Mouse (Mus musculus) left cerebral cortex, adult 8-10 months (tissue): ENCODE measurements around the gene Dlx3. TPM values are rescaled to one million over a fixed set of nuclear protein-coding genes. Genes with fewer than 3 reads are reported as not detected.

Source experiments
- DNase-seq, 2 experiments: peaks; one replicate each; pipeline ENCODE4 v3.0.0; 2022; ENCODE audit warnings: low spot score in 2 of 2
- total RNA-seq, 4 experiments: library from RNA; stranded (reverse); gene quantifications; 2 replicates each; pipeline ENCODE4 v1.2.4; 2022

Gene Dlx3
- total RNA-seq, 4 experiments from 2014 or later = 0.14 TPM; not detected in 3

DNA sequence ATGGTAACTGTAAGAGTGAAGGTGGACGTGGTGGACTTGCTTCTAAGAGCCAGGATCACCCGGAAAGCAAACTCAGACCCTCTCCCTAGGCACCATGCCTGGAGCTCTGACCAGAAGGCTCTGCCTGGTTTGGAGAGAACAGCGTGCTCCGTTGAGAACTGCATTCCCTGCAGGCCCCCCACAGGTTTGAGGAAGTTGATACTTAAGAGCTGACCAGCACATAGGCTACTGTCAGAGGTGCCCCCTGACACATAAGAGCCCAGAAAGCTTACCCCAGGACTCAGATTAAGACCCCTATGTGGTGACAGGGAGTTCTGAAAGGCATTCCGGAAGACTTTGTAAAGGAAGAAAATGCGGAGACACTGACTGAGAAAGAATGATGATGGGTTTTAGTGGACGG lies 31.6 kb upstream of the Dlx3 start:
- no peak for DNase-seq

DNA sequence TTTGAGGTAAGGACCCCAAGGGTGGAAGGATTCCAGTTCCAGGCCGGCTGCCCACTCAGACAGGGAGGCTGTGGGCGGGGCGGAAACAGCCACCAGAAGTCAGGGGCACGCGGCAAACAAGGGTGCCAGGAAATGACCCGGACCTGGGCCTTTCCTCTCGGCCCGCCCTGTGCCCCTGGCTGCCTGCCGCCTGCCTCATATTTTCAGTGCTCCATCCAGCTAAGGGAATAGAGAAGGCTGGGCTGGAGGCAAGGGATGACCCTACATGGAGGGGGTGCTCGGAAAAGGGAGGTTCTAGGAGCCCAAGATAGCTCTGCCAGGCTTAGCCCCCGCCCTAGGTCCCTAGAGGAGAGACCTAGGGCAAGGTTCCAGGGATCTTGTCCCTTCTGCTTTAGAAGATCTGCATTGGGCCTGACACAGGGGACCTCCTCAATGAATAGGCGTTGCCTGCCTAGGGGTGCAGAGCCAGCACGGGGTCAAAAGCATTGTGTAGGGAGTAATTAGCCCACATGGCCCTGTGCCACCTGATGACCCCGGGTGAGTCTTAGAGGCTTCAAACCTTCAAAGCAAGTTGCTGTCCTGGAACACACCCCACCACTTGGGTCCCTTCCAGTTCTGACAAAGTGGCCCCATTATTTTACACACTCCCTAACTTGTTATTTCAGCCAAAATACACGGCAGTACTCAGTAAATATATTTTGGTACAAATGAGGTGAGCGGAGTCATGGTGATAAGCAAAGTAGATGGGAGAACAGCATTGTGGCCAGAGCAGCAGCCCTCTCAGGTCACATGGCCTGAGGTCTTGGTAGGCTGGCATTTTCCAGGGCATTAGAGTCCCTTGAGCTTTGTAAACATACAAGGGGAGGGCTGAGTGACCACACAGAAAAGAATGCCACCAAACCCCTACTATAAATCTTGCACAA lies 30.8 kb upstream of the Dlx3 start:
- DNase-seq = no peak

DNA sequence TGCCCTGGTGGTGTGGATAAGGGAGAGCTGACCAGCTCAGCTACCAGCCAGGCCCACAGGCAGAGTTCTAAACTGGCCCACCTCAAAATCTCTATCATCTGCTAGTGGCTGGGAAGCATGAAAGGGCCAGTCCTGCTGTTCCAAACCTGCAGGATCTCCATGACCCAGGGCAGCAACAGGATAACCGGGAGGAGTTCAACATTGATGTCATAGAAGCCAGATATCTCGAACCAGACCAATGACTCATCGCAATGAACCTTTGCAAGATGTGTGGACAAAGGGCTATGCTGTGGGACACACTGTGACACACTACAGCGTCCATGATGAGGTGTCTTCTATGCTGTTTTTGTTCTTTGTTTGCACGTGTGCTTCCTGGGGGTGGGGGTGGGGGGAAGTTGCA lies 26.8 kb upstream of the Dlx3 start:
- no peak for DNase-seq

DNA sequence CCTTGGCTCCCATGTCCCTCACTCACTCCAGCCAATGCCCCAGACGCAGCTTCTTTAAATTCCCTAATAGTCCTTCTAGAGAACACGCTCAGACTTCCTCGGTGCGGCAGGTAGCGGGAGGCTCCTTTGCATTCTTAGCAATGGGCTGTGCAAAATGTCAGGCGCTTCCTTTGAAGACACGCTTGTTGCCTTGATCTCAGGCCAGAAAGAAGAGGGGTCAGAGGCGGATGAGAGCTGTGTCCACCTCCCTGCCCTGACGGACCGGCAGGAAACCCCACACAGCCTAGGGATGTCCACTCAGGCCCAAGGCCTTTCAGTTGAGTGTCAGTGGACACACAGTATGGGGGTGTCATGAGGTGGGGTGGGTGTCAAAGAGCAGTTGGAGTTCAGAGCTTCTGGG lies 24.3 kb upstream of the Dlx3 start:
- DNase-seq = no peak

DNA sequence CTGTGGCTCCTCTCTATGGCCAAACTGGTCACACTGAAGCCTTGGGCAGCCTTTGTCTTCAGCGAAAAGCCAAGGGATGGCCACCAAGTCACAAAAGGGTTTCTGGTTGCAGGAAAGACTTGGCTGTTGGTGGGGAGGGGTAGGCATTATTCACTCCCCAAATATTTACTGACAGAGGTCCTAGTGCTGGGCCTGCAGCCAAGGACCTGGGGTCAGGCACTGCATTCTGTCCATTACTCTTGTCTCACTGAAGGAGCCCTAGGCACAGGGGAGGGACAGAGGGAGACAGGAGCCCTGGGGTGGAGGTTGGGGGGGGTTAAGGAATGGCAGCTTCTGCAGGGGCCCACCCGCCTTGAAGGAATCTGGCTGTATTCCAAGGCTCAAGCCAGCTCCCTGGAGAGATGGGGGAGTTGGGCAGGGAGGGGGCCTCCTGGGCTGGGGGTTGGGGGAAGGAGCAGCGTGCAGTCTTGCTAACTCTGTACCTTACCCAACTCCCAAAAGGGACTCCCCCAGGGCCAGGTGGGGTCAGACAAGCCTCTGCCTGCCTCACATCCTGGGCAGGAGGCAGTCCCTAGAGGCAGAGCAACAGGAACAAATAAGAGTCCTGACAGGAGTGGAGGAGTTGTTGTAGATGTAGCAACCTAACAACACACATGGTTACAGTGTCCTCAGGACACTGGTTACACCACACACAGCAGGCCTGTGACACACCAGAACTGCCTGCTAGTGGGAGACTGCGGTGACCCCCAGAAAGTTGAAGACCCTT lies 23.1 kb upstream of the Dlx3 start:
- DNase-seq = no peak

DNA sequence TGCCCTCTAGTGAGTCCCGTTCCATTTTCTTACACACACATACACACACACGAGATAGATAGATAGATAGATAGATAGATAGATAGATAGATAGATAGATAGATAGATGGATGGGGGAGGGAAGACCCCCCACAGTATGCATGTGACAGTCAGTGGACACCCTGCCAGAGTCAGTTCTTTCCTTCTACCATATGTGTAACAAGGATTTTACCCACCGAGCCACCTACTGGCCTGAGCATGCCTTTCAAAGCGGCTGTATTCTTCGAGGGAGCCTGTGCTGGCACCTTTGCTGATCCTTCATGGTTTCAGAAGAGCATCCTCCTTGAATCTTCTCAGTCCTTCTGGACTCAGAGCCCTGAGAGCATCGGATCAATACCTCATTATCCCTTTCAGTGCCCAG lies 22.0 kb upstream of the Dlx3 start:
- no peak for DNase-seq

DNA sequence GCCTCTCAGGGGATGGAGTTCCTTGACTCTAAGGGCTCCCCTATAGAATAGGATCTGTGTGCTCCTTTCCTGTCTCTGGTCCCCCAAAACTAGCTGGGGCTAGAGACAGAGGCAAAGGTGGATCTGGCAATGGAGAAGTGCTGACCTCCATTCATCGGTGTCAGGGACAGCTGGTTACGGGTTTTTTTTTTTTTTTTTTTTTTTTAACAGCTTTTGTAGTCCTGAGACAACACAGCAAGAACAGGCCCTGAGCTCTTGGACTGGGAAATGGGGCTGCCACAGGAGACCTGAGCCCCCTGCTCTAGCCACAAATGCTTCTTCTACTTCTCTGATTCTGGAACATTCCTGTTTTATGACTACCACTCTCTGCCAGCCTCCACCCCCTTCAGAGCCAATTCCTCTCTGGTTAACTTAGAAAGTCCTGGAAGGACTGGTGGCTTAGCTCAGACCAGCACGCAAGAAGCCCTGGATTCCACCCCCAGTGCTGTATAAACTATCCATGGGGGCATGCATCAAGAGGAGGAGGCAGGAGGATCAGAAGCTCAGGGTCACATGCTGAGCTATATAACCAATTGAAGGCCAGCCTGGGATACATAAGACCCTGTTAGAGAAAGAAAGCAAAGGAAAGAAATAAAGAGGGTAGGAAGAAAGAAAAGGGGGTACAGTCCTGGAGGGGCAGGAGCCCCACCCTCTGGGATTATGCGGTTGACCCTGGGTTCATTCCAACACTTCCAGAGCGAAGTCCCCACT lies 21.4 kb upstream of the Dlx3 start:
- DNase-seq = no peak

DNA sequence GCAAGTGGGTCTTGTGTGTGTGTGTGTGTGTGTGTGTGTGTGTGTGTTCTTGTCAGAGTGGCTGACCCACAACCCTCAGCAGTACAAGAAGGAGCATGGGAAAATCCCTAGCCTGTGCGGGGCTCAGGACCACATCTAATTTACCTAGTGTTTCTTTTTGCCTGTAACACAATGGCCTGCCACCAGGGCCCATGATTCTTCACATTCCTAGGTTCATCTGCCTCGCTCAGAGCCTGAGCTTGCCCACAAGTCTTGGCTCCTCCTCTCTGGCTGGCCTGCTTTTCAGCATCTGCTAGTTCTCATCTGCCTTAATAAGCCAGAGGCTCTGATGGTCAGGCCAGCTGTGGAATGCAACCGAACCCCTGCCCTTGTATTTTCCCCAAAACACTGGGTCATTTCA lies 19.5 kb upstream of the Dlx3 start:
- no peak for DNase-seq

DNA sequence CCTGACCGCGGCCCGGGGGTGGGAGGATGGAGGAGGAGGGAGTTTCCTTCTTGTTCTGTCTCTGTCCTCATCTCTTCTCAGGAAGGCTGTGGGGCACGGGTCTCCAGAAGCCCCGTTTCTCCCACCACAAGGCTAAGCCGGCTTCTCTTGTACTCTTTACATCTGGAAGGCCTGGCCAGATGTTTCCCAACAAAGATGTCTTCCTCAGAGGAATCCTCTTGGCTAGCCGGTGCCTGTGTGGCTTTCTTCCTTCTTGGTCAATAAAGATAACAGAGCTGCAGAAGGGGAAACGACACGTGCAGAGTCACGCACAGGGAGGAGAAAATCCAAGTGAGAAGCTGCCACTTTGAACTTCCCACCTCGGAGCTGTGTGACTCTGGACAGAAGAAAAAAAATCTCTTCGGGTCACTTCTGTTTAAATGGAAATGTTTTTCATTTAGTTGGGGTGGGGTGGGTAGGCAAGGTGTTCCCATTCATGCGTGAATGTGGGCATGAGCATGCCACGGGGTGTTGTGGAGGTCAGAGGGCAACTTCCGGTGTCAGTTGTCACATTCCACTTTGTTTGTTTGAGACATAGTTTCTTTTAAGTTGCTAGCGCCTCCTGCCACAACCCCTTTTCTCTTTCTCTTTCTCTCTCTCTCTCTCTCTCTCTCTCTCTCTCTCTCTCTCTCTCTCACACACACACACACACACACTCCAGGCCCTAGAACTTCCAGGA lies 18.7 kb upstream of the Dlx3 start:
- DNase-seq = no peak

DNA sequence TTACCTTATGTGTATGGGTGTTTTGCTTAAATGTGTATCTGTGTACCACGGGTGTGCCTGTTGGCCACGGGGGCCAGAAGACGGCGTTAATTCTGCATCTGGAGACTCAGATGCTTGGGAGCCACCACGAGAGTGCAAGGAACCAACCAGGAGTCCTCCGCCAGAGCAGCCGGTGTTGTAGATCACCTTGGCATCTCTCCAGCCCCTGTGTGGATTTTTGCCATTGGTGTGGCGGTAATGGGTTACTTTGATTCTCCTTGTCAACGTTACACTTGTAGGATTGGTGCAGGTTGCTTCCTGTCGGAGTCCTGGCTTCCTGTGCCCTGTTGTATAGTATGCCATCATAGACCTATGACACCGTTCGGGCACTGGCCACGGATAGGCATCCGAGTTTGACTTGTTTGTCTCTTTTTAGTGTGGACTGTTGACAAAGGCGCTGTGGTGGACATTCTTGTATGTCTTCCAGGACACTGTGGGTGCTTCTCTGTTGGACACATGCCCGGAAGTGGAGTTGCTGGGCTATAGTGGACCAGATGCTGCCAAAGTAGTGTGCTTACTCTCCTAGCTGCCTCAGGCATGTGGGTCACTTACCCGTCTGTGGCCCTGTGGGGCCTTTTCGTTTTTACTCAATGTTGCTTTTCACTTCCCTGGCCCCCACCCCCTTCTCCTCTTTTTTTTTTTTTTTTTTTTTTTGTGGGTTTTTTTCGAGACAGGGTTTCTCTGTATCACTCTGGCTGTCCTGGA lies 17.6 kb upstream of the Dlx3 start:
- no peak for DNase-seq

DNA sequence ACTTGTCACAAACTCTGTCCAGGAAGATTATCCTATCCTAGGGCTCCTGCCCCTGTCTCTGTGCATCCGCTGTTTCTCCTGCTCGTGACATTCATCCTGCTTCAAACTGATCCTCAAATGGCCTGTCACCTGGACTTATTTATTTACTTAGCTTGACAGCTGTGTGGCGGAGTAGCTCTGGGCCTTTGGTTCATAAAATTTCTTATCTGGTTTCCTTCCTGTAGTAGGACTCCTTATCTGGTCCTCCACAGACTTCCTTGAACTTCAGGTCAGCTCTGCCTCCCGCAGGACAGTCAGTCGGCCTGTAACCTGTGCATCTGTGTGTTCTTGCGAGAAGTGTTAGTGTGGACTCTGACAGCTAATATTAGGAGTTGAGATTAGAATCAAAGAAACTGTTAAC lies 15.7 kb upstream of the Dlx3 start:
- no peak for DNase-seq

DNA sequence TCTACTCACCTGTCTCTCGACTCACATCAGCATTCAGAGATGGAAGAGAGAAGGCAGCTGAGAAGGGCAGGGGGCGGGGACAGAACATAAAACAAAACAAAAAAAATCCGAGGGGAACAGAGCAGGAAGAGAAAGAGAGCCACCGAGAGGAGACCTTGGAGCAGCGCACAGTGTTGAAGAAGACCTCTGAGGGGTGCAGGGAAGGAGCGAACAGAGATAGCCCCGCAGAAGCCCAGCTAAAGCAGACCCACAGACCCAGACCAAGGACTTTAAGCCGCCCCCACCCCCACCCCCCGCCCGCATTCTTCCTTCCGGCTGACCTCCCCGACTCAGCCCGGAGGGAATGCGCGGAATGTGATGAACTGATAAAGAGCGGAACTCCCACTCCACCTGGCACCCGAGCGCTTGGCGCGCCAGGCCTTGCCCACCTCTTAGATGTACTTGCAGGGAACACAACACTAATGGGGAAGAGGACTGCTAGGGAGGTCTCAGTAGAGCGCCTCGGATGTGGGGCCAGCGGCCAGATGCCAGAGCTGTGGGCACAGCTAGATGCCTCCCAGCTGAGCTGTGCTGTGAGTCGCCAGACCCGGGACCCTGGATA lies 14.5 kb upstream of the Dlx3 start:
- no peak for DNase-seq

DNA sequence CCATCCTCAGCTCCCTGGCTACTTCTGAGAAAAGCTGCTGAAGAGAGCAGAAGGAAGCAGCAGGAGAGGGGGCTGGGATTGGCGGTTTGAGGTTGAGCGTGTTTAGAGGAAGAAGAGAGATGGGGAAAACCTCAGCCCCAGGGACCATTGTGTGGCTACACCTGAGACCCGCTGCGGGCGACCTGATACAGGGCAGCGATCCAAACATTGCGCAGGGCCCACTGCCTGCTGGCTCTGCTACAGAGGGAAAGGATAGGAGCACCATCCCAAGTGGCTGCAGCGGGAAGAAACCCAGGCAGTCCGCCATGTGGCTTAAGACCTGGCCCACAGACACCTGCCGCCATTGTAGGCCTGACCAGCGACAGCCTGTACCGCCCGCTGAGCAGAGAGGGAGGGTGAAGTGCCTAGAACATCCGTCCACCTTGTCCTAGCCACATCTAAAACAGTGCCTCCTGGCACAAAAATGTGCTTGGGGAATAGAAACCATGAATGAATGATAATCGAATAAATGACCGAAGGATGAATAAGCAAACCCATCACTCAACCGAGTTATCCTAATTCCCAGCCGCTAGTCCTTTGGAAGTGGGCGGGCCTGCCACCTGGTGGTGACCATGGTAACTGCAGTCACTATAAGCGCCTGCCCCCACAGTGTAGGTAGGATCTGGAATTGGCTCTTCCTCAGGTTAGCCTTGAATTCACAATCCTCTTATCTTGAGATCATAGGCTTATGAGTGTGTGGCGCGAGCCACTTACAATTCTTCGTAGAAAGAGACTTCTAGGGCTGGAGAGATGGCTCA lies 13.3 kb upstream of the Dlx3 start:
- peak; percentile 31 to 69 for DNase-seq

DNA sequence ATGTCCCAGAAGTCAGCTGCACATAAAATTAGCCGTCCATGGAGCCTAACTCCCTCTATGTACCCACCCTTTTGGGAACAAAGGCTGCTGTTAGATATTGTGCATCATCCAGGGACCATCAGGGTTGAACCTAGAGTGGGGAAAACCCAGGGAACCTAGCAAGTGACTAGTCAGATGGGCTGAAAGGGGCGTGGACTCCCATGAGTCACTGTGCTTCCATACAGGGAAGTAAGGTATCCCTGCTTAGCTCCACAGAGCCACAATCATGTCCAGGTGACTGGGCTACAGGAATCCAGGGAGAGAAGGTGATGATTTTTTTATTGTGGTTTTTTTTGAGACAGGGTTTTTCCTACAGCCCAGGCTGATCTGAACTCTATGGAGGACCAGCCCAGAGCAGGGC lies 10.9 kb upstream of the Dlx3 start:
- no peak for DNase-seq

DNA sequence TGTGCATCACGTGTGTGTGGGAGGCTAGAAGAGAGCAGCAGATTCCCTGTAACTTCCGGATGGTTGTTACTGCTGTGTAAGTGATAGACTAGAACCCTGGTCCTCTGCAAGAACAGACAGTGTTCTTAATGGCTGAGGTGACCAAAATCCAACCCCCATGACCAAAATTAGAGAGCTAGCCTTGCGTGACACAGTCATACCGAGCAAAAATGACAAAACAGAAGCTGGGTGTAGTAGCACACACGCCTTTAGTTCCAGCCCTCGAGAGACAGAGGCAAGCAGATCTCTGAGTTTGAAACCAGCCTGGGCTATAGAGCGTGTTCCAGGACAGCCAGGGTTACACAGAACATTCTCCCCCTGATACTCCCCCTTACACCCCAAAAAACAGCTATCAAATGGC lies 9.8 kb upstream of the Dlx3 start:
- no peak for DNase-seq

DNA sequence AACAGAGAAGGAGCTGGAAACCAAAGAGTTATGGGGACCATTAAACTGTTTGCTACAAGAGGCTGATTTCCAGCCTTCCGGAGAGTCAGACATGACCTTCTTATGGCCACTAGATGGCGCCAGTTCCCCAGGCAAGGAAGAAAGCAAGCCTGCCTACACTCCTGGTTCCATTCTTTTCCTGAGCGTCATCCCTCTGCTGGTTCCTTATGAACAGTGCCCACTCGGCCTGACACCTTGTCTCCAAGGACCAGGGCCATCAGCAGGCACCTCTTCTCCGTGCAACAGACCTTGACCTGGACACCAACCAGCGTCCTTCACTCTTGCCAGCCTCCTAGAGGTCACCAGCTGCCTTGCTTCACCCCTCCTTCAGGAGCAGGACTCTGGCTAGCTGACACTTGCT lies 2.9 kb upstream of the Dlx3 start:
- DNase-seq = peak; percentile 34 to 45

DNA sequence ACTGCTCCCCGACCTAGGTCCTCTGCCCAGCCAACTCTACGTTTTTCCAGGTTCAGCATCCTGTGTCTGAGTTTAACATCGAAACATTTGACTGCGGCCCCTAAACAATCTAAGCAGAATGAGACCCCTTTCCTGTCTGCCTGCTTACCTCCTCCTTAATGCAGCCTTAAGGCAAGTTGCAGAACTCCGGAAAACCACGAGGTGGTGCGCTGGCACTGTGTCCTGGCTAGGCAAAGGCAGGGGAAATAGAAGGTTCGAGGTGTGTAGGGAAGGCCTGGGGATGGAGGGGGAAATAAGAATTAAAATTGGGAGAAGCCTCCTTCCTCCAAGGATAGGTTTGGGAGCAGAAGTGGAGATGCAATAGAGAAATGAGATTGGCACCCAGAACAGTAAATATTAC lies 1.4 kb upstream of the Dlx3 start:
- peak in 1 of 2 experiments; percentile 63 for DNase-seq

DNA sequence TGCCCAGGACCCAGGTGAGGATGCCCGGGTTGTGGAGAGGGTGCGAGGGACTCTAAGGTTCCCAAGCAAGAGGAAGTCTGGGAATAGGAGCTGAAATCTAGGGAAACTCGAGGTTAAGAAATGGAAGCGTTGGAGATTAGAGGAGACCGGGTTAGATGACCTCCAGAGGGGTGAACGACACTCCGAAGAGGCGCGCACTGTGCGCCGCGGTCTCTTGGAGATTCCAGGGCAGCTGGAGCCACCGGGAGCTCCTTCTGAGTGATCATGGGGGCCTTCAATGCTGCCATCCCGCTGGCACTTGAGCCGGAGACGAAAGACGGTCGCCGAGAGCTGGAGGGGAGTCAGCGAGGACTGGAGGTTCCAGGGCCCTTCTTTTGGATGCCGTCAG lies 708 bp downstream of the Dlx3 start:
- no peak for DNase-seq
